Mouse (Mus musculus) gastrocnemius, adult 8-10 months (tissue): ENCODE measurements around the gene Ahnak. TPM values are rescaled to one million over a fixed set of nuclear protein-coding genes. Genes with fewer than 3 reads are reported as not detected.
"Not testable (repeated sequence)": the region's sequence is repeated elsewhere in the genome, so short reads cannot be mapped to it uniquely, and the experiment has no call there.

ENCODE experiments used
- DNase-seq, 2 experiments: peaks; one replicate each; pipeline ENCODE4 v3.0.0; 2022; ENCODE audit warnings: low spot score in 2 of 2
- total RNA-seq, 4 experiments: library from RNA; stranded (reverse); gene quantifications; 2 replicates each; pipeline ENCODE4 v1.2.4; 2022

Ahnak gene
- total RNA-seq, 4 experiments from 2014 or later = 249 to 267 (median 253) TPM

DNA sequence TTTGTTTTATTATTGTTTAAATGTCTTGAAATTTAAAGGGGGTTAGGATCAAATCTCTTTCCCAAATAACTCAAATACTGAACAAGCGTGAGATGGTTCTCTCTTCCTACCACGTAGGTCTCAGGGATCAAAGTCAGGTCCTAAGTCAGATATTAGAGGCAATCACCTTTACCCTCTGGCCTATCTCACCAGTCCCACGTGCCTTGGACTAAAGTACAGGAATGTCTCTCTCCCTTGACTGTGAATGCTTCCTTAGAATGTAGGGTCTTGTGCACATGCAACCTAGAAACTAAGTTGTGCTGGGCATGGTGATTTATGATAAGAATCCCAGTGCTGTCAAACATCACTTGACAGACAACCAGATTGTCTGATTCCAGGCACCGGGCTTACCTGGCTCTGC is 50.2 kb downstream of the Ahnak start:
- no peak for DNase-seq

DNA sequence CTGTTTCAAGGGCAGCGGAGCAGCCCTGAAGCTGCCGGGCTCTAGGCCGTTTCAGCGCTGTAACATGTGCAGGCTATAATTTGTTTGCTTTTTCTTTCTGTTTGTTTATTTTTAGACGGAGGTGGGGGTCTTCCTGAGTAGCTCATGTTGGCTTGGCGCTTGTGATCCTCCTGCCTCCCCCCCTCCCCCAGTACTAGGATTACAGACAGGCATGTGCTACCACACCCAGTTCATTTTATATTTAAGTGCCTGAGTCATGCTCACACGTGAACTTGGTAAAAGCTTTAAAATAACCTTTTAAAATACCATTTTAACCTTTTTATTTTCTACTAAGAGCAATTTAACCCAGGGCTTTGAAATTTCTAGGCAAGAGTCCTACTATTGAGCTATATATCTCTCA is 50.8 kb downstream of the Ahnak start:
- DNase-seq = no peak

DNA sequence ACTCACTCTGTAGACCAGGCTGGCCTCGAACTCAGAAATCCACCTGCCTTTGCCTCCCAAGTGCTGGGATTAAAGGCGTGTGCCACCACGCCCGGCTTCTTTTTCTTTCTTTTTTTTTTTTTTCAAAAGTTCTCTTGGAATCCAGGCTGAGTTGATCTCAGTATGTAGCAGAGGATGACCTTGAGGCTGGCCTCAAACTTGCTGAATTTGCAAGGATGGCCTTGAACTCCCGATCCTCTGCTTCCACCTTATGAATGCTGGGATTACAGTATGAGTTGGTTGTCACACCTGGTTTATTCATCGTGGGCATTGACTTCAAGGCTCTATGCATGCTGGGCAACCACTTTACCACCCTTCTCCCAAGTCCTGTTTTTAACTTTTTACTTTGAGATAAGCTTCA is 51.6 kb downstream of the Ahnak start:
- no peak for DNase-seq

DNA sequence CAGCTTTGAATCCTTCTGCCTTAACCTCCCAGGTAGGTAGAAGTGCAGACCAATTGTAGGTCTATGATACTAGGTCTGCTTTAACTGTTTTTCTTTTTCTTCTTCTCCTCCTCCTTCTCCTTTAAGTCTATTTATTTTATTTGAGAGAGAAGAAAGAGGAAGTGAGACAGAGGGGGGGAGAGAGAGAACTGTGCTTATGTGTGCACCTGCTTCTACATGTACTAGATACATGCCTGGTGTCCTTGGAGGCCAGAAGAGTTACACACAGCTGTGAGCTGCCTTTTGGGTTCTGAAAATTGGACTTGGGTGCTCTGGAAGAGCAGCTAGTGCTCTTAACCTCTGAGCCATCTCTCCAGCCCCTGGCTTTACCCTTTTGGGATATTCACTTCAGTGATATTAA is 52.0 kb downstream of the Ahnak start:
- no peak for DNase-seq

DNA sequence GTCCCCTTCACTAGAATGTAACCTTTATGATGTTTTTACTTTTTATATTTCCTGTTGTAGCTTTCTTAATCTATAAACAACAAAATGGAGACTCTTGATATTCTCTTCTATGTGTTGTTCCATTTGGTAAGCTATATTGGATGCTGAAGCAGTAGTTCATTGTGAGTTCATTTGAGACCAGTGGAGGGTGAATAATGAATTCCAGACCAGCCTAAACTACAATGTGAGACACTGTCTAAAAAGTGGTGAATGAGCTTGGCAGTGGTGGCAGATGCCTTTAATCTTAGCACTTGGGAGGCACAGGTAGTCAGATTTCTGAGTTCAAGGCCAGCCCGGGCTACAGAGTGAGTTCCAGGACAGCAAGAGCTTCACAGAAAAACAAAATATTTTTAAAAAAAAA is 54.0 kb downstream of the Ahnak start:
- no peak for DNase-seq

DNA sequence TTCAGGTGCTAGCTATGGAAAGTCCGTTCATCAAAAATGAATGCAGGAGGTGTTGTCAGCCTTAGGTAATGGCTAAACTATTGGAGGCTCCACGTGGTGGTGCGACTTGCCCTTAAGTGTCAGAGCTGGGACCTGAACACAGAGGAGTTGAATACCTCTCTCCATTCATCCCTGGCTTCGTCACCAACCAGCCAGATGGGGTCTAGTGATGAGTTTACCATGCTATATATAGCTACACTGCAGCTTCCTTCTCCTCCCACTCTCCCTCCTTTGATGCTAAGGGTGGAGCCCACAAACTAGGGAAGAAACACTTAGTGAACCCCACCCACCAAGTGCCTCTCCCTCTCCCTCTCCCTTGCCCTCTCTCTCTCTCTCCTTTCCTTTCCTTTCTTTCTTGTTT is 55.2 kb downstream of the Ahnak start:
- DNase-seq = no peak

DNA sequence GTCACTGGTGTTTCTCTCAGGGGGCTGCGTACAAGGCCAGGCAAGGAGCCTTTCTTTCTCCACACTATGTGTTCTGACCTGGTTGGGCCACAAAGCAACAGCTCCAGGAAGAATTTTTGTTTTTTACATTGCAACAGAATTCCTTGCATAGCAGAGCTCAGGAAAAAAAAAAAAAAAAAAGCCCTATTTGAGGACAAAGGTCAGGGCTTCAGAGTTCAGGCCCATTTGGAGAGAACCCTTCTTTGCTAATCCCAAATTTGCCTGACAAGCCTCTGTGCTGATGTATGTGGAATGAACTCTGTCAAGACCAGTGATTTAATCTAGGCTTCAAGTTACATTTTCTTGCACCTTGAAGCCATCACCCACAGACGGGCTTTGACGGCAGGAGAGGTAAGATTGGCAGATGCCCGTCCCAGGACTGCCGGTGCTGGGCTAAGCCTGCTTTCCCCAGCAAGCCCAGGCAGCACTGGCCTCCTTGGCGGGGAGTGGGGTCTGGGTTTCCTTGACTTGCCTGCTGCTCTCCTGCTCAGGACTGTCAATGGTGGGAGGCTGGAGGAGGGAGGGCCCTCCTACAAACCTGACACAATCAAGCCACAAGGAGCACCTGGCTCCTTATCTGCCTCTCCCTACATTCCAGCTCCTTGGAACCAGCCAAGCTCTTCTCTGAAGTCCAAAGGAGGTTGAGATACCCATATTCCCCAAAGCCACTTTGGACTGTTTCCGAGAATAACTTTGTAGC is 58.3 kb downstream of the Ahnak start:
- no peak for DNase-seq

DNA sequence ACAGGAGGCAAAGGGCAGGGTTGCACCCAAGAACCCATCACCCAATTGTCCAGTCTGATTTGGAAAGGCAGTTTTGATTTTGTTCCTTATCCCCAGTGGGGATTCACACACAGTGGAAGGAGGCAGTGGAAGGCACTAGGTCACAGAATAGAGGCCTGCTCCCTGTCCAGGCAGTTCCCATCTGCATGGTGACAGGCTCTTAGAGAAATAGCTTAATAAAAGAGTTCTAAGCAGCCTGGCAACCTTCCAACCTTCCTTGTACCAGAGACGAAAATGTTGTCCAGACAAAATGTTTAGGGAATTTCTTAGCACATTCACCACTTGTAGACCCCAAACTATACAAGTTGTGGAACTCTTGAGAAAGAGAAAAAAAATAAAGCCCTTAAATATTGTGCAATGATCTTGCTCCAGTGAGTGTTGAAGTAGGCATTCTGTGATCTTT is 58.9 kb downstream of the Ahnak start:
- no peak for DNase-seq

DNA sequence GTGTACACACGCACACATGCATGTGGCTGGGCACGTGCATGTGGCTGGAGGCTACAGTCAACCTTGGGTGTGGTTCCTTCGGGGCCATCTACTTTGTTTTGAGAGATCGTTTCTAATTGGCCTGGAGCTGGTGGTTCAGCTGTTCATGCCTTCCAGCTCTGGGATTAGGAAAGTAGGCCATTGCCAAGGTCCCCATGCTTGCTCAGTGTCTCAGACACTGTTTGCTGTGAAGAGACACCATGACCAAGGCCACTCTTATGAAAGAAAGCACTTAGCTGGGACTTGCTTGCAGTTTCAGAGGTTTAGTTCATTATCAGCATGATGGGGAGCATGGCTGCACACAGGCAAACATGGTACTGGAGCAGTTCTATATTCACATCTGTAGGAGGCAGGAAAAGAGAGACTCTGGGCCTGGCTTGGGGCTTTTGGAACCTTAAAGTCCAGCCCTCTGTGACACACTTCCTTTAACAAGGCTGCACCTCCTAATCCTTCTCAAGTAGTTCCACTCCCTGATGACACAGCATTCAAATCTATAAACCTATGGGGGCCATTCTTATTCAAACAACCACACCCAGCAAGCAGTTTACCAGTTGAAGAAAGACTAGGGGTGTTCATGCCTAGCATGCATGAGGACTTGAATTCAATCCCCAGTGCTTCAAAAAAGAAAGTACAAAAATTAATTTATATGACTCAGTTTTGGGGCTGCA is 60.0 kb downstream of the Ahnak start:
- DNase-seq = no peak

DNA sequence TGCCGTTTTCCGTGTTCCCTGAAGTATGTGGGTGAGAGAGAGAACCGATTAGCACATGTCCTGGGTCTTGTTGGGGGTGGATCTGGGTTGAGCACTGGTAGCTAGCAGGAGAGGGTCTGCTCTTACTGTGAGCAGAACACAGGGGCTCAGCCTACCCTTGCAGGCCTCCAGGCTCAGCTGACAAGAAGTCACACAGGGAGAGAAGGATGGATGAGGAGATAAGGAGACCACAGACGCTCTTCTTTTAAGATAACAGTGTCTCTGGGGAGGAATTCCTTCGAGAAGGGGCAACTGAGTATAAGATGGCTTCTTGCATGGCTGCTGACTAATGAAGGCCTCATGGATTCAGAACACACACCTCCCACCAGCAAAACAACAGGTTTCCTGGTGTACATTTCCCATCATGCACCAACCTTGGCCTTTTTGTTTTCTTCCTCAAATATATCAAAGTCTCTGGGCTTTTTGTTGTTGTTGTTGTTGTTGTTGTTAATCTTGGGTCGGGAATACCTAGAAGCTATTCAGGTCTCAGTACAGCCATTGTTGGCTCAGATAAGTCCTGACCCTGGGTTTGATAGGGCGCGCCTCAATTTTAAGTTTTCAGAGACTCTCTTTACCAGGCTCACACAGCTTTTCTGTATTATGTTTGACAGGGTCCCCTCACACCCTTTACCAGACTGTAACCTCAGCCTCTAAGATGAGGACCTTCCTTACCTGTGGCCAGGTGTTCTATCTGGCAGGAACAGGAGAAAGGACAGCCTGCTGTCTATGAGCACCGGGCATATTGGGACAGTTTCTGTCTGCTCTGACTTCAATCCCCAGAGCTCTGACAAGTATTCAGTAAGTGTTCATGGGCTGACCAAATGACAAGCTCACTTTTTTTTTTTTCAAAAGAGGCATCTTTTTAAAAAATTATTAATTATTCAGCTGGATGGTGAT is 61.5 kb downstream of the Ahnak start:
- DNase-seq = no peak

DNA sequence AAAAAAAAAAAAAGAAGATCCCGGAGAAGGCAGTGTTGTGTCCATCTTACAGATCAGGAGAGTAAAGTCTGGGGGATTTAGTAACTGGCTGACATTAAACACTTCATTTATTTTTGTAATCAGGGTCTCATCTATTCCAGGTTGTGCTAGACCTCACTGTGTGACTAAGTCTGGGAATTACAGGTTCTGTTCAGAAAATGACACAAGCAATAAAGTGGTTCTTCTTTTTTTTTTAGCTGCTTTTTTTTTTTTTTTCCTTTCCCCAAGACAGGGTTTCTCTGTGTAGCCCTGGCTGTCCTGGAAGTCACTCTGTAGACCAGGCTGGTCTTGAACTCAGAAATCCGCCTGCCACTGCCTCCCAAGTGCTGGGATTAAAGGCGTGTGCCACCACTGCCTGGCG is 62.9 kb downstream of the Ahnak start:
- DNase-seq = not testable (repeated sequence)

DNA sequence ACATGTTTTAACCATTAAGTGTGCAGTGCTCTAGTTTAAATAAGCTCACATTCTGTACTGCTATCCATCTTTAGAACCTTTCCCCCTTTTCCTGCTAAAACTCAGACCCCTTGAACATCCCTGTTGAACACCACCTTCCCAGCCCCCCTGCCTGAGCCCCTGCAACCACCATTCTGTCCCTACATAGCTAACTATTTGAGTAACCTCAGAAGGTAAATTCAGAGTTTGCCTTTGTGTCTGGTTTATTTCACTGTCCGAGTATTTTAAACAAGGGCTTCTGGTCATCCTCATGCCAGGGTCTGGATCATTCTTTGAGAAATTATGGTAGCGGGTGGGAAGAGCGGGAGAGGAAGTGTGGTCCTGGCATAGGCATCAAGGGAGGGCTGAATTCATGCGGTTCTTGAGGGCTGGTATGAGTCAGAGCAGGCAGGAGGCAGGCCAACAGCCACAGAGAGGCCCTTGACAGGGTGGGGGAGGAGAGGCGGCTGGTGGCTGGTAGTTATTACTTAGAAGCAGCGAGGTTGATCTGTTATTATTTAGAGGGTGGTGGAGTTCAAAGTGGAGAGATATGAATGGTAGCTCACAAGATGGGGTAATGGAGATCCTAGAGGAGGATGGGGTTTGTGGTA is 63.8 kb downstream of the Ahnak start:
- peak in 1 of 2 experiments; percentile 30 for DNase-seq

DNA sequence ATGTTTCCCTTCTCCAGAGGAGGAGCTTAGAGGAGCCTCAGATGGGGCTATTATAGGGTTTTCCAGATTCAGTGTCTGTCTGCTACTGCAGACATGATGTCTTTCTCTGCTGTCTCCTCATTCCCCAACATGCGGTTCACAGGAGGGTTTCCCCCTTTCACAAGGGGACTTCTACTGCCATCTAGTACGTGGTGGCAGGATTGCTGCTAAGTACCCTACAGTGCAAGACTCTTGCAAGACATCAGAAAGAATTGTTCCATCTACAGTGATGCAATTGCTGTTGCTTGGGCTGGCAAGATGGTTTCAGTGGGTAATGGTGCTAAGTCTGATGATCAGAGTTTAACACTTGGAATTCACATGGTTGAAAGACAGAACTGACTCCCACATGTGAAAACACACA is 66.1 kb downstream of the Ahnak start:
- DNase-seq = no peak

DNA sequence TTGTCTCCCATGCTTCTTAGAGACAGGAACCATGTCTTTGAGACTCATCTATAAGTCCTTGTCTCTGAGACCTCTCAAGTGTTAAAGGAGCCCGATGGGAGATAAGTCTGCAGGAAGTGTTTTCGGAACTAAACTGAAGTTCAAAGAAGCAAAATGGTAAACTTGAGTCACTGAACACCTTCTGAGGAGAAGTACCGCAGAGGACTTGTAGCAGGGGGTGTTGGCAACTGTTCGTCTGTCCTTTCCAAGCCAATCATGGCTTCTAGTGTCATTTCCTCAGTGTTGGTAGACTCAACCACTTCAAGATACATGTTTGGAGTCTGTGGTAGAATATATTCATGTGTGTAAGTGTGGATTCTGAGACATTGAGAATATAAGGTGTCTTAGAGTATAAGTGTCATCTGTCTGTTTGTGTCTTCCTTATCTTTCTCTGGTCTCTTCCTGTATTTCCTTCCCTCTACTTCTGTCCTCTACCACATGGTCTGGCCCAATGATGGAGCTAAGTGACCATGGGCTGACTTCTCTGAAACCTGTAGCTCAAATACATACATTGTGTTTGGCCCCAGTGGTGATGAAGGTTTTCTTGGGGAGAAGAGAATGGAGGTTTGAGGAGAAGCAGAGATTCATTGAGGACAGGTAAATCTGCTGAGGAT is 66.7 kb downstream of the Ahnak start:
- DNase-seq = no peak

DNA sequence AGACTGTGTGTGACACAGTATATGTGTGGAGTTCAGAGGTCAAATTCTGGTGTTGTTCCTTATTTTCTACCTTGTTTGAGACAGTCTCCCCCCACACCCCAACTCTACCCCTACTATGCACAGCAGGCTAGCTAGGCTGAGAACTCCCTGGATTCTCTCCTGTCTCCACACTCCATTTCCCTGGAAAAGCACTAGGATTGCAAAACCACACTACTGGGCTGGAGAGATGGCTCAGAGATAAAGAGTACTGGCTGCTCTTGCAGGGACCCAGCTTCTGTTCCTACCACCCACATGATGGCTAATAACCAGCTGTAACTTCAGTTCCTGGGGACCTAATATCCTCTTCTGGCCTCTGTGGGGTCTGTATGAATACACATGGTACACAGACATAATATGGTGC is 68.6 kb downstream of the Ahnak start:
- no peak for DNase-seq

DNA sequence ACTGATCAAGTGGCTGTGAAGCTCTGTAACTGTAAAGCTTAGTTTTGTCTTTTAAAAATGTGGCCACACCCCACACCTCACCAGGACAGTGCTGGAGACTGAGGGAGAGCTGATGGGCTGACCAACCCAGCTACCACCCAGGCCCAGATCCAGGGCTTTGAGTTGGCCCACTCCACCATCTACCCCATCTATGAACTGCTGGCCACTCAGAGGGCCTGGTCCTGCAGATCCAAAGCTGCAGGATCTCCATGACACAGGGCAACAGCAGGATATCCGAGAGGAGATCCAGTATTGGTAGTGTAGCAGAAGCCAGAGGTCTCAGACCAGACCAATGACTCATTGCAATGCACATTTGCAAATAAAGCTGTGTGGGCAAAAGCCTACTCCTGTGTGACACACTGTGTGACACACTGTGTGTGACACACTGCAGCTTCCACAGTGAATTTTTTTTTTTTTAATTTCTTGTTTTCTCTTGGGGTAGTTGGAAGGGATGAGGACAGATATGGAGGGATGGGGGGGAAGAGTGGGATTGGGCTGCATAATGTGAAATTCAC is 69.3 kb downstream of the Ahnak start:
- DNase-seq = no peak

DNA sequence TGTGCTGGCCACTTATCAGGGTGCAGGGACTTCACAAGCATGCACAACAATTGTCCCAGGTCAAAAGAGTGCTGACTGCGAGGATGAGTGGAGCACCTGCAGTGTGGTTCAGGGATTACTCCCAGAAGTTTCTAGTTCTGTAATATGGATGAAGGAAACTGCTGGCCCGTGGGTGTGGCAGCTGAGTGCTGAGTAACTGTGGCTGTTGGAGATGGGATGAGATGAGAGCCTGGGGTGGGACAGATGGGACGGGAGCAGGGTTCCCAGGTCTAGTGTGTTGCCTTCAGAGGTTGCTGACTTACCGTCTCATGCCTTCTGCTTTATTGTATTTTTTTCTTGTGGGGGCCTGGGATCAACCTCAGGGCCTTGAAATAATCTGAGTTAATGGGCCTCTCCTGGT is 69.9 kb downstream of the Ahnak start:
- no peak for DNase-seq

DNA sequence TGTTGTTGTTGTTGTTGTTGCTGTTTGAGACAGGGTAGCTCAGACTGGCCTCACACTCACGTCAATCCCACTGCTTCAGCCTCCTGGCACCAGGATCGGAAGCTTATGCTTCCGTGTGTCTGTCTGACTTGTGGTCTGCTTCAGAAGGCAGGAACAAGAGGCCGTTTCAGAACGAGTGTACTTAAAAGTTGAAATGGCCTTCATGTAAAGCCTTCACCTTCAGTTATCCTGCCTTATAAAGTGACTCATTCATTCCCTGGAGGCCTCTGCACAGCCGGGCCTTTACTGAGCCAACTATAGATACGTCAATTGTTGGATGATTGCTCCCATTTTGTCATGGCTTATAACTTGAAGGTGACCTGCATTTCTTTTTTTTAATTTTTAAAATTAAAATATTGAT is 70.3 kb downstream of the Ahnak start:
- DNase-seq = no peak

DNA sequence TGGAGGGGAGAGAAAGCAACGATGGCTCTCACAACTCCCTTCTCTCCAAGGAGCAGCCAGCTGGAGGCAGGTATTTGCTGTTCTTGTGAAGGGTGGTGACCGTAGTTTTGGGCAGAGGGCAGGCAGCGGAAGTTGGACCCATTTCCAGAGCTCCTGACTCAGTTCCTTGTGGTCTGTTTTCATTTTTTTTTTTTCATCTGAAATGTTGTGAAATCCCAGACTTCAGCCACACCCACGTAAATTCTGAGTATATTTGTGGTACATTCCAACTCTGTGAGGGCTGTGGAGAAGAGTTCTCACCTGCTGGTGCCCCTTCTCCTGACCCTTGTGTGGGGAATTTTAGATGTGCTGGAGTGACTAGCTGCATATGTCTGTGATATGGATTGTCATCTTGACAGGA is 71.0 kb downstream of the Ahnak start:
- DNase-seq = no peak

DNA sequence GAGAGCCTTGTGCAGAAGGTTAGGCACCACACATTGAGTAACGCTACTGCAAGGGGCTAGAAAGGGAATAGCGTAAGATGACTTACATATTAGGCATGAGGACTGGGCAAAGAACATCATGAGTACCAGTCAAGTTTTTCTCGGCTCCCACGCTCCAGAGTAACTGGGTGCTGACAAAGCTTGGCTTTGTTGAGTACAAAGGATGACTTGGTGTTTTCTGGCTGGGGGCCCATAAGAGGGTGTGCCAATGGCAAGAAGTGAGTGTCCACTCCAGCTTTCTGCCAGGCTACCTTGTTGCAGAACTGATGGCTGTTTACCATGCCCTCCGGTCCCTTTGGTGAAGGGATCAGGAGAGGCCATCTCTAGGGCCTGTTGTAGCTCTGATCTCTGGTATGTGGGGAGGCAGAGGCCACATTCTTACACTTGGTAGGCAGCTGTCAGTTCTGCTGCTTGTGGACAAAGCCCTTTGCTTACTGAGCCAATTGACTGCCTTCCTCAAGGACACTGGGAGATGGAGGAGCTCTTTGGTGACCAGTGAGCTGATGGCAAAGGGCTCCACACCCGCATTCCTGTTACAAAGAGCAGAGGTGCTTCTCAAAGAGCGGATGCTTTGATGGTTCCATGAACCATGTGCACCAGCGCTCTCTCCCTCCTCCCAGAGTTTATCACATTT is 72.3 kb downstream of the Ahnak start:
- DNase-seq = no peak
